Mouse (Mus musculus): ENCODE results near the gene Grip1. TPM values are rescaled to one million over a fixed set of nuclear protein-coding genes. Genes with fewer than 3 reads are reported as not detected.

Grip1 gene
- polyA plus RNA-seq, 1 experiment from 2014 or later: 0.86 TPM

DNA sequence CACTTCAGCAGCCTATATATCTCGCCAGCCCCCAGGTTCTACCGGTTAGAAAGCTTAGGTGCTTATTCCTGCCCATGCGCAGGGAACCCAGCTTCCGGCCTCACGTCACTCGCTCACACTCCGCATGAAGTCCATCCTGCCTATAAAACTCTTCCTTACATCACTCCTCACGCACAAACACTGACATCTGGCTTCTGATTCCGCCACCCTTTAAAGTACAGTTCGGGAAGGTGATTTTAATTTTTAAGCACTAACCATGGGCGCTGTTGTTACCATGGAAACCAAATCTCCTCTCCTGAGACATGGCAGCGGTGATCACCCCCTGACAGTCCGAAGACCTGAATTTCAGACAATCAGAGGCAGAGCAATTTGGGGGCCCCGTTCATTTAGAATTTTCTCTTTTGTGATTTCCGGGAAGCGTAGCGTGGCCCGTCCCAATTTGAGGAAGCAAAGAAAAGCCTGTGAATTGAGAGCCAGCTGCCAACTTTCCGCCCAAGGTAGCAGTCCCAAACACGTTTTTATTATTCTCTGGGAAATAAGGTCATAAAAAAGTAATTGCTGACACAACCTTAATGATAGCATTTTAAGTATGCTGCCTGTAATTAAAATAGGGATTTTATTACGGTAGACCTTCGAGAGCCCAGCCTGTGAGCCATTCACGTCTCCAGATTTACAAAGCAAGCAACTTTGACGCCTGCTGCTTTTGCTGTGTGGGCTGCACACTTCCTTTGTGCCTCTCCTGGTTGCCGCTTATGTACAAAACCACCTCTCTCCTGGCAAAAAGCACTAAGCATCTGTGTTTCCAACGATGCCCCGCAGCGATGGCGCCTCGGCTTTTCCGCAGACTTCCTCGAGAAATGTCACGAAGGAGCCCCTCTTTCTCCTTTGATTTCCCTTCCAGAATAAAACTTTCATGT is 308.1 kb downstream of the Grip1 start:
- no peak for DNase-seq
- no peak for ATAC-seq
- H3K4me1 ChIP-seq (ENCODE audit: insufficient read depth): no peaks in the 10 kb centered on the region
- H3K4me3 ChIP-seq (ENCODE audit: low read depth, low read length): no peak overlapping the region
- H3K36me3 ChIP-seq (replicated peaks; ENCODE audit: insufficient read depth, low read length): no peaks in the 10 kb centered on the region
- no peak overlapping the region for H3K27ac ChIP-seq (ENCODE audit: low read depth)
- no peaks in the 10 kb centered on the region for H3K27me3 ChIP-seq (ENCODE audit: insufficient read depth, low read length)
- WGBS (ENCODE audit: insufficient replicate concordance): 84% methylated on average over 33 of the region's 33 CpGs
- no peaks in the 10 kb centered on the region for H3K9me3 ChIP-seq (ENCODE audit: low read length)
- no peak overlapping the region for H3K9ac ChIP-seq (replicated peaks)
- no peak overlapping the region for H3K4me2 ChIP-seq (ENCODE audit: low read depth, low read length)
- TF ChIP-seq CTCF (IDR thresholded peaks at IDR 0.05; ENCODE audit: low read depth) (no peak), EP300 (IDR thresholded peaks at IDR 0.05; ENCODE audit: low read depth) (no peak)

DNA sequence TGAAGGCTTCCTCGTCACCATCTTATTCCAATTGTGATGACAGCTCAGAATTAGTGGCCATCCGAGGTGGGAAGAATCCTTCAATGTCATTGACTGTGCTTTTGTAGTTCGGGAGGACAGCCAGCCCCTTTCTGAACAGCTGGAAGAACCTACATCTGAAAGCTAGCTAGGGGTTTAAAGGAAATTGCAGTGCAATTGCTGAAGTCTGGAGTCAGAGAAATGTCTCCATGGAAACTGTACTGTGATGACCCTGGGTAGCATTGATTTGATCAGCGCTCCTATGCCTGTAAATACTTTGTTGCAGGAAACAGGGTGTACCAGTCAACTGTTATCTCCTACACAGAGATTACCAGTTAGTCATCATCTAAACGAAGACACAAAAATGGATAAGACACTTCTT is 325.2 kb downstream of the Grip1 start:
- 70% methylated on average over 5 of the region's 5 CpGs for WGBS (ENCODE audit: insufficient replicate concordance)

DNA sequence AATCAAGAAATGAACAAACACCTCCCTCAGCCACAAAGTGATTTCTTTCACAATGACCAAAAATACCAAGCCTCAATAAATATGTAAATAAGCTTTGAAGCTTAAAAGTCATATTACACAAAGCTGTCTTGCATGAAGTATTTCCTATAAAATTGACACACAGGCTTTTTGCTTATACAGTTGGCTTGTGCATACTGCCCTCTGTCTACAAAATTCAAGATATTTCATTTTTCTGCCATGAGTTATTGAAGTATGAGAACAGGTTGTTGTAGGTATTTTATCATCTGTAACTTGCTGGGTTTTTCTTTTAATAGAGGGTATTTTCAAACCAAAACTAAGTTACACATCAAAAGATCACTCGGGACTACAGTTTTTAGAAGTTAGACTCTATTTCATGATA is 326.0 kb downstream of the Grip1 start:
- no peak for TF ChIP-seq EP300 (IDR thresholded peaks at IDR 0.05; ENCODE audit: low read depth)
- no peak for TF ChIP-seq CTCF (IDR thresholded peaks at IDR 0.05; ENCODE audit: low read depth)
- H3K27ac ChIP-seq (ENCODE audit: low read depth): no peak overlapping the region
- H3K27me3 ChIP-seq (ENCODE audit: insufficient read depth, low read length): no peaks in the 10 kb centered on the region
- no peaks in the 10 kb centered on the region for H3K9me3 ChIP-seq (ENCODE audit: low read length)
- H3K4me1 ChIP-seq (ENCODE audit: insufficient read depth): no peaks in the 10 kb centered on the region
- H3K4me2 ChIP-seq (ENCODE audit: low read depth, low read length): no peak overlapping the region
- H3K36me3 ChIP-seq (replicated peaks; ENCODE audit: insufficient read depth, low read length): no peaks in the 10 kb centered on the region
- no peak overlapping the region for H3K9ac ChIP-seq (replicated peaks)
- DNase-seq (no peak), ATAC-seq (no peak)
- WGBS (ENCODE audit: insufficient replicate concordance): 70% methylated on average over 1 of the region's 1 CpGs
- no peak overlapping the region for H3K4me3 ChIP-seq (ENCODE audit: low read depth, low read length)

More for the DNA sequence above, 325.2 kb downstream of the Grip1 start:
- DNase-seq (no peak), ATAC-seq (no peak)
- H3K27ac ChIP-seq (ENCODE audit: low read depth): no peak overlapping the region
- no peaks in the 10 kb centered on the region for H3K4me1 ChIP-seq (ENCODE audit: insufficient read depth)
- H3K27me3 ChIP-seq (ENCODE audit: insufficient read depth, low read length): no peaks in the 10 kb centered on the region
- no peaks in the 10 kb centered on the region for H3K36me3 ChIP-seq (replicated peaks; ENCODE audit: insufficient read depth, low read length)
- no peak overlapping the region for H3K4me2 ChIP-seq (ENCODE audit: low read depth, low read length)
- no peak overlapping the region for H3K9ac ChIP-seq (replicated peaks)
- no peak overlapping the region for H3K4me3 ChIP-seq (ENCODE audit: low read depth, low read length)
- TF ChIP-seq CTCF (IDR thresholded peaks at IDR 0.05; ENCODE audit: low read depth) (no peak), EP300 (IDR thresholded peaks at IDR 0.05; ENCODE audit: low read depth) (no peak)
- no peaks in the 10 kb centered on the region for H3K9me3 ChIP-seq (ENCODE audit: low read length)

DNA sequence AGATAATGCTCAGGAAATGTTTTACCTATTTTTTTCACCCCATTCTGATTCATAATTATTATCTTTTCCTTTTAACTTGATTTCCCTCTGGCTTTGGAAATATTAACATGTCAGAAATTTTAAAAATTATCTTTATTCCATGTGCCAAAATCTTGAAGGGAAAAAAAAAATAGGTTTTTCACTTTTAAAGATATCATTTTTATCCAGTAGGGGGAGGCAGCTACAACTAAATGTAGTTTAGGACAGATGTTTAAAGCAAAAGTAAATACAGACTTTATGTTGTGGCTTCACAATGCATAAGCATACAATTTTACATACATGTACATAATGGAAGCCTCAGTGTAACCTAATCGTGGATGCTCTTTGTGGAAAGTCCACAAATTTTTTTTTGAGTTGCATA is 336.9 kb downstream of the Grip1 start:
- Histone ChIP-seq H3K36me3 (replicated peaks; ENCODE audit: insufficient read depth, low read length) (no peaks in the 10 kb centered on the region), H3K27me3 (ENCODE audit: insufficient read depth, low read length) (no peaks in the 10 kb centered on the region), H3K4me2 (ENCODE audit: low read depth, low read length) (no peak overlapping the region), H3K4me3 (ENCODE audit: low read depth, low read length) (no peak overlapping the region), H3K9me3 (ENCODE audit: low read length) (no peaks in the 10 kb centered on the region), H3K27ac (ENCODE audit: low read depth) (no peak overlapping the region), H3K9ac (replicated peaks) (no peak overlapping the region), H3K4me1 (ENCODE audit: insufficient read depth) (no peaks in the 10 kb centered on the region)
- TF ChIP-seq CTCF (IDR thresholded peaks at IDR 0.05; ENCODE audit: low read depth) (peak; percentile 27; the same call in 1 of the 2 replicates), EP300 (IDR thresholded peaks at IDR 0.05; ENCODE audit: low read depth) (no peak)
- DNase-seq (no peak), ATAC-seq (no peak)
- 66% methylated on average over 1 of the region's 1 CpGs for WGBS (ENCODE audit: insufficient replicate concordance)

DNA sequence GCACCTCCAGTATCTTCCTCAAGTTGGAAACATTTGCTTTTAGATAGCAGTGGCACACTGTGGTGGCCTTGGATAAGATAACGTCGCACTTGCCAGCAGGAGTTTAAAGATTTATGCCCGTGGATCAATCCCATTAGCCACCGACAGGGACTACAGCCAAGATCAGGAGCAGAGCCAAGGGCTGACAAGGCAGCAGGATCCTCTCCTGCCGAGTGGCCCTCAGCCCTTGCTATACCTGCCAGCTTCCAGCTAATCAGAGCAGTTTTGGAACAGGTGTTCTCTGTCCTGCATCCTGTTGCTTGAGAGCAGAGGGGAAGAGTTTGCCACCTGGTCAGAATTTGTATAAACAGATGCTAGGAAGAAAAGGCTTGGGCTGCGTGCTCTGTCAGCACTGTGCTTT is 348.8 kb downstream of the Grip1 start:
- no peaks in the 10 kb centered on the region for H3K27me3 ChIP-seq (ENCODE audit: insufficient read depth, low read length)
- H3K27ac ChIP-seq (ENCODE audit: low read depth): no peak overlapping the region
- no peak for ATAC-seq
- 41% methylated on average over 6 of the region's 6 CpGs for WGBS (ENCODE audit: insufficient replicate concordance)
- DNase-seq: no peak
- no peak overlapping the region for H3K4me3 ChIP-seq (ENCODE audit: low read depth, low read length)
- no peaks in the 10 kb centered on the region for H3K9me3 ChIP-seq (ENCODE audit: low read length)
- H3K4me2 ChIP-seq (ENCODE audit: low read depth, low read length): no peak overlapping the region
- H3K36me3 ChIP-seq (replicated peaks; ENCODE audit: insufficient read depth, low read length): no peaks in the 10 kb centered on the region
- no peak for TF ChIP-seq EP300 (IDR thresholded peaks at IDR 0.05; ENCODE audit: low read depth)
- TF ChIP-seq CTCF (IDR thresholded peaks at IDR 0.05; ENCODE audit: low read depth): no peak
- H3K9ac ChIP-seq (replicated peaks): no peak overlapping the region
- H3K4me1 ChIP-seq (ENCODE audit: insufficient read depth): no peaks in the 10 kb centered on the region

DNA sequence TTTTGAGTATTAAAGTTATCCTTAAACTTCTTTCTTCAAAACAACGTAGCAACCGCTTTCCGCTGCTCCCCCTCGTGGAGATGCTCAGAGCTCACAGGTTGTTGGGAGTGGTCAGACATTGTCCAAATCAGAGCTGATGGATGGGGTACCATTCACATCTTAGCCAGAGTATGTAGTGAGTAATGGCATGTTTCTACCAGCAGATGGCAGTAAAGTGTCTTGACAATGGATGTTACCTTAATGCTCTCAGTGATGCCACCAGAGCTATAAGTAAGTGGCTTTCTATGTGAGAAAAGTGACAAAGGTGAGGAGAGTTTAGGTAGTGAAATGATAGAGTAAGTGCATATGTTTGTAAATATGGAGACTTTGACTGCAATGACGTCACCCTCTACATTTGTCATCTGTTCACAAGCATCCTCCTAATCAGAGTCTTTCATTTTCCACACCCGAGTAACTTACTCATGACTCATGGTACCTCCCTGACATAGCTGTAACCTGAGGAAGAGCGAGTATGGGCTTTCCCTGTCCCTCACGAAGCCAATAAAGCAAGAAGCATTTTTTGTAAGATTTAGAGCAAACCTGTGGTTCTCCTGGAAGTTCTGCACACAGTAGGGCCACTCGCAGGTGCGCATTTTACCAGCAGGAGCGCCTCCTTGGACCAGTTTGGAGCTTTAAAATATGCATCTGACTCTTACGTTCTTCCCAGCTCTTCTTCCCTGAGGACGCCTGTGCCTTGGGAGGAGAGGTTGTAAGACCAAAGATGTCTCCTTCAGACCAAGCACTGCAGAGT is 350.2 kb downstream of the Grip1 start:
- WGBS (ENCODE audit: insufficient replicate concordance): 51% methylated on average over 13 of the region's 13 CpGs
- Histone ChIP-seq H3K4me1 (ENCODE audit: insufficient read depth) (no peaks in the 10 kb centered on the region), H3K36me3 (replicated peaks; ENCODE audit: insufficient read depth, low read length) (no peaks in the 10 kb centered on the region), H3K27ac (ENCODE audit: low read depth) (no peak overlapping the region), H3K9ac (replicated peaks) (no peak overlapping the region), H3K4me3 (ENCODE audit: low read depth, low read length) (no peak overlapping the region), H3K9me3 (ENCODE audit: low read length) (no peaks in the 10 kb centered on the region), H3K27me3 (ENCODE audit: insufficient read depth, low read length) (no peaks in the 10 kb centered on the region), H3K4me2 (ENCODE audit: low read depth, low read length) (no peak overlapping the region)
- ATAC-seq: peak; percentile 50; the same call in 1 of the 2 replicates
- peak; percentile 28 for DNase-seq
- TF ChIP-seq EP300 (IDR thresholded peaks at IDR 0.05; ENCODE audit: low read depth): no peak
- TF ChIP-seq CTCF (IDR thresholded peaks at IDR 0.05; ENCODE audit: low read depth): peak; percentile 83

All from liver, postnatal 0 days (tissue).